Mouse (Mus musculus): ENCODE results near the gene Gstk1. TPM values are rescaled to one million over a fixed set of nuclear protein-coding genes. Genes with fewer than 3 reads are reported as not detected.
A peak's percentile ranks its signal among the peaks of the same experiment; 100 is the strongest.

Gene Gstk1
- 6.9 and 8.1 TPM in 2 replicates for polyA plus RNA-seq (2015; fragmentation: Nextera tagmentation; extraction: Ambion mirVana)

DNA sequence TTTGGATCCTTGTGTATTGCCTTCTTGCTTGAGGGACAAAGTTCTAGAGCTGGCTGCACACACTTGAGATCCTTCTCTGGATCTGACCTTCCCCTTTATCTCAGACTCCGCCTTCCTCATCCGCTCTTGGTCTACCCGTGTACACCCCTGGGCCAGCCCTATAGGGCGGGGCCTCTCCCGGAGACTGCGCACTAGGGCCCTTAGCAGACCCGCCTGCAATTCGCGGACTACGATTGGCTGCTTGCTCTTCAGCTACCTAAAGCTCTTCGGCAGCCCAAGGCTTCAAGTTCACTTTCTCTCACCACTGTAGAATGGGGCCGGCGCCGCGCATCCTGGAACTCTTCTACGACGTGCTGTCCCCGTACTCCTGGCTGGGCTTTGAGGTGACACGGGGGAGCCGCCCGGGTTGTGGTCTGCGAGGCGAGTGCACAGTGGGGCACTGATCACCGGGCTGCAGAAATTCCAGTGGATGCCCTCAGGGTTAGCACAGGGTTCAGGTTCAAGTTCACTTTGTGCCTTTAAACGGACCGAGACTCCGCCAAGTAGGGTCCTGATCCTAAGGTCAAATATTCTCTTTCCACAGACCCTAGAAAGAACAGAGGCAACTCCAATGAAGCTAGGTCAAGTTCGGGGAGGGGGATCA lies at the start of gene Gstk1:
Gene Gstk1, plus strand, starts transcription at position 225 of the 643 bp plus-strand sequence.
- no peaks in the 10 kb centered on the region for H3K9me3 ChIP-seq (replicated peaks)
- H3K27ac ChIP-seq: peak within 1 kb of the TSS; percentile 23; the same call in 1 of the 2 replicates
- peak within 1 kb of the TSS; percentile 71 for H3K9ac ChIP-seq
- no peaks in the 10 kb centered on the region for H3K36me3 ChIP-seq
- peak within 1 kb of the TSS; percentile 63 for H3K4me3 ChIP-seq (replicated peaks)
- DNase-seq (peak; percentile 90), ATAC-seq (ENCODE audit: low read depth) (peak; percentile 100)
- H3K4me2 ChIP-seq: peak within 1 kb of the TSS; percentile 90
- WGBS (ENCODE audit: insufficient replicate concordance): 2% methylated on average over 28 of the region's 28 CpGs
- H3K4me1 ChIP-seq (replicated peaks): peaks cover 22% of the 10 kb centered on the region
- 0 out of 2 replicates have a peak, but pooled peaks cover 4% of the 10 kb centered on the region for H3K27me3 ChIP-seq

DNA sequence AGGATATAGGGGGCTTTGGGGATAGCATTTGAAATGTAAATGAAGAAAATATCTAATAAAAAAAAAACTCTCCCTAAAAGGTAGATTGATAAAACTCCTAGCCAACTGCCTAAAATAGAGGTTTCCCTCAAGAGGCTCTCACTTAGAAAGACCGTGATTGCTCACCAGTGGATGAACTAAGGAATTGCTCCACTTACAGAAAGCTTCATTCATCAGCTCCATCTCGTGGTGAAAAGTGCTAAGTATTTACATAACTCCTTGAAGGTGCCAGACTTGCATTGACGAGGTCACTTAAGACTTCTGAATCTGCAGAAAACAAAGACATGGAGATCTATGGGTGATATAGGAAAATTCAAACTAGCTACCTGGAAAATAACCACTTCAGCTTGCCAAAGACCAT lies 48.0 kb upstream of the Gstk1 start:
- ATAC-seq (ENCODE audit: low read depth): no peak
- H3K4me1 ChIP-seq (replicated peaks): no peaks in the 10 kb centered on the region

DNA sequence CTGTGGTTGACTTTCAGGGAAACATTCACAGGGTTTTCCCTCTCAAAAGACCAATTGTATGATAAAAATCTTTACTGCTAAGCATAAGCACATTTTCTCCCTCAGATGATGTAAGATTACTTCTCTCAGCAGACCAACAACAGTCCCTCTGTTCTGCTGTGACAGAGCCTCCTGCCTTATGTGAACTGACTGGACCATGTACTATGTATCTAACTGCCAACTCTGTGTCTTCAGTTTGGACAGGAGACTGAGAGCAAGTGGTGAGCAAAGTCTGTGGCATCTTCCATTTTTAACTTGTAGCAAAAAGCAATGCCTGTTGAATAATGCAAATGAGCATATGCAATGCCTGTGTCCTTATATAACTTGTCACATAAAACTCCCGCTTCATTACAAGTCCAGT lies 46.2 kb upstream of the Gstk1 start:
- Histone ChIP-seq H3K27ac (no peak overlapping the region), H3K4me1 (replicated peaks) (no peaks in the 10 kb centered on the region), H3K9ac (no peak overlapping the region), H3K4me2 (no peak overlapping the region), H3K27me3 (no peaks in the 10 kb centered on the region), H3K4me3 (replicated peaks) (no peak overlapping the region), H3K9me3 (replicated peaks) (no peaks in the 10 kb centered on the region), H3K36me3 (no peaks in the 10 kb centered on the region)
- DNase-seq (no peak), ATAC-seq (ENCODE audit: low read depth) (no peak)
- WGBS (ENCODE audit: insufficient replicate concordance): 54% methylated on average over 1 of the region's 1 CpGs

More for the DNA sequence above, 48.0 kb upstream of the Gstk1 start:
- no peak overlapping the region for H3K9ac ChIP-seq
- H3K4me2 ChIP-seq: no peak overlapping the region
- no peaks in the 10 kb centered on the region for H3K36me3 ChIP-seq
- no peak for DNase-seq
- no peaks in the 10 kb centered on the region for H3K9me3 ChIP-seq (replicated peaks)
- no peak overlapping the region for H3K27ac ChIP-seq
- H3K4me3 ChIP-seq (replicated peaks): no peak overlapping the region
- 25% methylated on average over 3 of the region's 3 CpGs for WGBS (ENCODE audit: insufficient replicate concordance)
- H3K27me3 ChIP-seq: no peaks in the 10 kb centered on the region

DNA sequence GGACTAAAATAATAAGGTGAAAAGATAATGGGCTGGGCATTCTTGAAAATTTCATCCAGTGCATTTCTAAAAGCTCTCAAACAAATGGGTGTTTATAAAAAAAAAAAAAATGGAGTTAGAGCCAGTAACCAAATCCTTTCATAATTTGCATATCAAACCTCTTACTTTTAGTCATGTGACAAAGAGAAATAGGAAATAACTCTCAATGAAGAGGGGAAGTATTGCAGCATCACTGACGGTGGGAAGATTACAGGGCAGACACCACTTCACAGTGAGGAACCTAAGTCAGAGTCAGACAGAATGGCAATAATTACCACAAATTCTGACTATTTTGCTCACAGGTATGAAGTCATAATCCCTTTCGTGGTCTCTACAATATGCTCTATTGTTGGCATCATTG lies 30.7 kb upstream of the Gstk1 start, which contains the start of gene Tas2r144:
Gene Tas2r144, plus strand, starts transcription at position 301 of the 400 bp plus-strand sequence.
- H3K9ac ChIP-seq: no peak within 1 kb of the TSS
- H3K4me2 ChIP-seq: no peak within 1 kb of the TSS
- no peak within 1 kb of the TSS for H3K4me3 ChIP-seq (replicated peaks)

DNA sequence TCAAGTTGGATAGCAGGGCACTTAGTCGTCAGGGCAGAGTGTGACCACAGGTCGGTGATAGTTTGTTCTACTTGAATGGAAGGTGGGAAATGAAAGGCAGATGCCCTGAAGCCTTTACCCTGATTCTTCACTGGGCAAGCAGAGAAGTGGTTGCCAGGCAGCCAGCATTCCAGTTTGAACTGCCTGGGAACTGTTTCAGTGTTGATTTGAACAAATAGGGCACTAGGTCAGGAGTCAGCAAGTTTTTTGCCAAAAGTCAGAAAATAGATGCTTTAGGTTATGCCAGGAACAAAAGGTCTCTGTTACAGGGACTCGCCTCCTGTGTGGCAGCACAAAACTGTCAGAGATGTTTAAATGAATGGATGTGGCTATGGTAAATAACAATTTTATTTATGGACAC lies 23.4 kb upstream of the Gstk1 start:
- ATAC-seq (ENCODE audit: low read depth): no peak
- Histone ChIP-seq H3K9ac (no peak overlapping the region), H3K9me3 (replicated peaks) (no peaks in the 10 kb centered on the region), H3K4me2 (no peak overlapping the region), H3K27ac (no peak overlapping the region), H3K27me3 (no peaks in the 10 kb centered on the region), H3K4me1 (replicated peaks) (no peaks in the 10 kb centered on the region), H3K36me3 (no peaks in the 10 kb centered on the region), H3K4me3 (replicated peaks) (no peak overlapping the region)
- DNase-seq: no peak
- WGBS (ENCODE audit: insufficient replicate concordance): 47% methylated on average over 3 of the region's 3 CpGs

More for the DNA sequence above, 30.7 kb upstream of the Gstk1 start, which contains the start of gene Tas2r144:
- no peak within 1 kb of the TSS for H3K27ac ChIP-seq
- no peaks in the 10 kb centered on the region for H3K9me3 ChIP-seq (replicated peaks)
- H3K27me3 ChIP-seq: no peaks in the 10 kb centered on the region
- no peaks in the 10 kb centered on the region for H3K36me3 ChIP-seq
- DNase-seq (no peak), ATAC-seq (ENCODE audit: low read depth) (no peak)
- 53% methylated on average over 2 of the region's 2 CpGs for WGBS (ENCODE audit: insufficient replicate concordance)
- no peaks in the 10 kb centered on the region for H3K4me1 ChIP-seq (replicated peaks)

DNA sequence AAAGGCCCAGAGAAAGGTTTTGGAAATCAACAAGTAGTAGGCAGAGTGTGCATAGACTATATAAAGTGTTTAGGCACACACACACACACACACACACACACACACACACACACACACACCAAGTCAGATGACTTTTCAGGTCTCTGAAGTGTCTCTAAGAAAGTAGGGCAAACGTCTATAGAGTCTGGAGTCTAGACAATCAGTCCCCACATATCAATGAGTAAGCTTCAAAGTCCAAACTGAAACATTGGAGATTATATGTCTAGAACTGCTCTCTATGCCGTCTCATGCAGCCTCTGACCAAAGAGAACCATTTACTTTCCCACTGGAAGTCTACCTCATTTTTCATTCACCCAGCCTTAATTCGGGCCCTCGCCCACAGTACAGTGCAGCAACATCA lies 20.7 kb upstream of the Gstk1 start:
- H3K9me3 ChIP-seq (replicated peaks): no peaks in the 10 kb centered on the region
- H3K27me3 ChIP-seq: no peaks in the 10 kb centered on the region
- H3K27ac ChIP-seq: no peak overlapping the region
- H3K4me1 ChIP-seq (replicated peaks): no peaks in the 10 kb centered on the region
- ATAC-seq (ENCODE audit: low read depth) (no peak), DNase-seq (no peak)
- no peaks in the 10 kb centered on the region for H3K36me3 ChIP-seq
- 48% methylated on average over 4 of the region's 4 CpGs for WGBS (ENCODE audit: insufficient replicate concordance)
- H3K4me3 ChIP-seq (replicated peaks): no peak overlapping the region
- H3K4me2 ChIP-seq: no peak overlapping the region
- no peak overlapping the region for H3K9ac ChIP-seq

DNA sequence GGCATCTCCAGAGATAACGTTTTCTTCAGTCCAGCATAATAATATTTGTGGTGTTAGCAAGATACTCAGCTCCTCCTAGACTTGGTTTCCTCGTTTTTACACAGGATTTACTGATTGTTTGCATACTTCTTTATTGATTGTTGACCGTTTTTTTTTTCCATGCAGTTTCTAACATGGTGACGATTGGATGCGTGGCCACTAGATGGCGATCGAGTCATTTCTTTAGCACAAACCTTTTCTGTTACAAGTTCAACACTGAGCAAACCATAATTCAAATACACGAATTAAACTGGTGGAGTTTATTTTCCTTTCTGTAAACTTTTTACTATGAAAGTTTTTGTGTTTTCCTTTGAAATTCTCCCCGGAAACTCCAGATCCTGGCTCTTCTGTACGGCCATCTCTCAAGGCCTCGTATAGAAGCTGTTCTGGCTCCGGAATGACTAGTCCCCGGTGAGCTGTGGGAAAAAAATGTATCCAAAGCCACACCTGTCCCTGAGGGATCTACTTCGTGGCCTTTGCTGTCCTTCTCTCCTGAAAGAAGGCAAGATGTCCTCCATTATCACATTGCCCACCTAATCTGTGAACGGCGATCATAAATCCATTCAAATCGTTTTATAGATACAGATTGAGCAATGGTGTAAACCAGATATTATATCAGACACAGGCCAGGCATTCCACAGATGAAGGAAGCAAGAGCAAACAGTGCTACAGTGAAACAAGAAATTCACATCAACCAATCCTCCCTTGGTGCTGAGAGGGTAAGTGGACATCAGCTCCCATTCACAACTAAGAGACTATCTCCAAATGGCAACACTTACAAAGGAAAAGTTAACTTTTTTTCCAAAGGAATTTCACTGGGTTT lies 18.3 kb upstream of the Gstk1 start:
- peak; percentile 24 for DNase-seq
- Histone ChIP-seq H3K9me3 (replicated peaks) (no peaks in the 10 kb centered on the region), H3K36me3 (no peaks in the 10 kb centered on the region), H3K4me2 (no peak overlapping the region), H3K27ac (no peak overlapping the region), H3K9ac (no peak overlapping the region), H3K4me1 (replicated peaks) (no peaks in the 10 kb centered on the region), H3K27me3 (no peaks in the 10 kb centered on the region), H3K4me3 (replicated peaks) (no peak overlapping the region)
- WGBS (ENCODE audit: insufficient replicate concordance): 31% methylated on average over 17 of the region's 17 CpGs
- no peak for ATAC-seq (ENCODE audit: low read depth)

DNA sequence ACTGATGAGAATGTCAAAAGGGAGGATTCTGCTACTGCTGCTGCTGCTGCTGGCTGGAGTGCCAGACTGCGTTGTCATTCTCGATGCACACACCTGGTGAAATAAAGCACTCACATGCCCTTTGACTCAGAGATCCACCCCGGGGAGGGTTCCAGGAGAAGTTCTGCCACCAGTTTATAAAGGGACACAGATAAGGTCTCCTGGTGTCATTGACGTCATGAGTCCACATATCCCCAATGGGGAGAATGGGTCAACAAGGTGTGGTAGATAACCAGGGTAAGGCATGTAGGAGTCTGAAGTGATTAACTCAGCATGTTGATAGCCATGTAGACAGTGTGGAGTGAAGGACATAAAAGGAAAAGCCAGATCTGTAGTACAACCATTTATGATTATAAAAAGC lies 16.1 kb upstream of the Gstk1 start:
- 56% methylated on average over 4 of the region's 4 CpGs for WGBS (ENCODE audit: insufficient replicate concordance)

DNA sequence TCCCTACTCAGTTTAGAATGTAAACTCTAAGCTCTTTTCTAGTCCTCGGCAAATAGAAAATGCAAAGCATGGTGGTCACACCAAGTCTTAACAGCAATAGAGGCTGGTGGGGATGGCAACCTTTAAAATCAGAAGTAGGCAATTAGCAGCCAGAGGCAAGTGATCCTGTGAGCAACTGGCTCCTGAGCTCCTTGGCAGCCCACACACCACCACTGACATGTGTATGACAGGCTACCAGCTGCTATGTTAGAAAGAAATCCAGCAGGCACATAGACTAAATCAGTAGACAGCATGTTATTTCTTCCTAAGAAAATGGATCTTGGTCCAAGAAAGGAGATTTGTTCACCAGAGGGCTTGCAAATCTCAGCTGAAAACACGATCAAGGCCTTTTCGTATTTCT lies 14.5 kb upstream of the Gstk1 start:
- no peak overlapping the region for H3K9ac ChIP-seq
- H3K27ac ChIP-seq: no peak overlapping the region
- 72% methylated on average over 3 of the region's 3 CpGs for WGBS (ENCODE audit: insufficient replicate concordance)
- no peaks in the 10 kb centered on the region for H3K27me3 ChIP-seq
- no peak overlapping the region for H3K4me2 ChIP-seq
- no peak for DNase-seq
- no peak for ATAC-seq (ENCODE audit: low read depth)
- H3K4me1 ChIP-seq (replicated peaks): no peaks in the 10 kb centered on the region
- no peak overlapping the region for H3K4me3 ChIP-seq (replicated peaks)
- no peaks in the 10 kb centered on the region for H3K36me3 ChIP-seq
- no peaks in the 10 kb centered on the region for H3K9me3 ChIP-seq (replicated peaks)

More for the DNA sequence above, 16.1 kb upstream of the Gstk1 start:
- Histone ChIP-seq H3K4me3 (replicated peaks) (no peak overlapping the region), H3K27me3 (no peaks in the 10 kb centered on the region), H3K4me2 (no peak overlapping the region), H3K27ac (no peak overlapping the region), H3K36me3 (no peaks in the 10 kb centered on the region), H3K9me3 (replicated peaks) (no peaks in the 10 kb centered on the region), H3K4me1 (replicated peaks) (no peaks in the 10 kb centered on the region), H3K9ac (no peak overlapping the region)
- ATAC-seq (ENCODE audit: low read depth) (no peak), DNase-seq (no peak)

DNA sequence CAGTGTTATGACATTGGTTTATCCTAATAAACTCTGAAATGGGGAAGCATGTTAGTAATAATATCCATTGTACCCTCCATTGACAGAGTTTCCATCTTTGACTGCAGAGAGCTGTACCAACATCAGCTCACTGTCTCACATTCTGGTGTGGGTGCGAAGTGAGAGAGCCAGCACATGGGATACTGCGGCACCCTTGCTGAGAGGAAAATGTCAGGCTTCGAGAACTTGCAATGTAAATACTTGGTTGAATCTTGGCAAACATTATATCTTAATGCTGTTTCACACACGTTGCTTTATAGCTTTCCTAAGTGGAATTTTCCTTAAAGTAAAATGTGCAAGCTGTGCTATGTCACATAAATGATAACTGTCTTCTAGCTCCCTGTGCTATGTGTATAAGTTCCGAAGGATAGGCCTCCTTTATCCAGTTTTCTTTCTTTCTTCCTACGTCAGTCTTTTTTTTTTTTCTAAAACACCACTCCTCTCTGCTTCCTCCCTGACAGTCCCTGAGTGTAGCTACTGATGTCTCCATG lies 8.4 kb upstream of the Gstk1 start:
- no peaks in the 10 kb centered on the region for H3K36me3 ChIP-seq
- 54% methylated on average over 6 of the region's 6 CpGs for WGBS (ENCODE audit: insufficient replicate concordance)
- no peak for DNase-seq
- no peaks in the 10 kb centered on the region for H3K9me3 ChIP-seq (replicated peaks)
- ATAC-seq (ENCODE audit: low read depth): no peak
- H3K9ac ChIP-seq: no peak overlapping the region
- no peak overlapping the region for H3K27ac ChIP-seq
- no peaks in the 10 kb centered on the region for H3K4me1 ChIP-seq (replicated peaks)
- no peaks in the 10 kb centered on the region for H3K27me3 ChIP-seq
- H3K4me3 ChIP-seq (replicated peaks): no peak overlapping the region
- no peak overlapping the region for H3K4me2 ChIP-seq

DNA sequence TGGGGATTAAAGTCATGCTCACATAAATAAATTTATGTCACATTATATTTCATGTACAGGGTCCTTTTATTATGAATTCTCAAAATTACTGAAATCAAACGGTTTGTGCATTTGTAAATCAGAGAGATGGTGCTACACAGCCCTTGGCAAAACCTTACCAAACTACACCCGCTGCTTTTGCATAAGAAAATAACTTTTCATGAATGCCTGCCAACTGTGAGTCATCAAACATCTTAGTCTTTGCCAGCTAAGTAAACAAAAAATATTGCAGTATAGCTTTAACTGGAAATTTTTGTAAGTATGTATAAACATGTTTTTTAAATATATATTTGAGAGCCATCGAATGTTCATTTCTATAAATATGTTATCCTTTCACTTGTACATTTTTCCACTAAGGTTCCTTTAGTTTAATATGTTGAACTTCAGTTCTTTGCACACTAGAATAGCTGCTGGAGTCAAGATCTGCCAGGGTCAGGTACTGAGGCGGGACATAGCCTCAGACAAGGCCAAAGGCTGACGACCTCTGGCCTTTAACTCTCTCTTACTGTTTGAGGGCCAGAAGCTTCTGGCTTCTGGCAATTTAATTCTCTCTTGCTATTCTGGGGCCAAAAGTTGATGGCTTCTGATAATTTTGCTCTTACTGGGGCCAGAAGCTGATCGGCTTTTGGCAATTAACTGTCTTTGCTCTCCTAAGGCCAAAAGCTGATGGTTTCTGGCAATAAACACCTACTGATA lies 4.3 kb upstream of the Gstk1 start:
- Histone ChIP-seq H3K4me3 (replicated peaks) (no peak overlapping the region), H3K9me3 (replicated peaks) (no peaks in the 10 kb centered on the region), H3K9ac (no peak overlapping the region), H3K27me3 (no peaks in the 10 kb centered on the region), H3K36me3 (no peaks in the 10 kb centered on the region), H3K4me2 (no peak overlapping the region), H3K27ac (no peak overlapping the region), H3K4me1 (replicated peaks) (peaks cover 11% of the 10 kb centered on the region)
- no peak for DNase-seq
- no peak for ATAC-seq (ENCODE audit: low read depth)
- 65% methylated on average over 6 of the region's 6 CpGs for WGBS (ENCODE audit: insufficient replicate concordance)

All from liver, embryonic 13.5 days (tissue).